Mouse (Mus musculus): ENCODE data around the gene Hbq1b.

- TF ChIP-seq CTCF (IDR thresholded peaks at IDR 0.05) (no peak), EP300 (IDR thresholded peaks at IDR 0.05) (no peak)
Observed at GRCm38 (mm10) chr11:32331861-32332260, 45.1 kb downstream of the Hbq1b start.
